Mouse (Mus musculus) kidney, adult 2 months (tissue): ENCODE data around the gene Olfr599. TPM values are rescaled to one million over a fixed set of nuclear protein-coding genes. Genes with fewer than 3 reads are reported as not detected.
"Not testable (repeated sequence)": the region's sequence is repeated elsewhere in the genome, so short reads cannot be mapped to it uniquely, and the experiment has no call there.

Experiments
- DNase-seq: peaks from one replicate; pipeline ENCODE4 v3.0.0; 2021
- H3K27ac ChIP-seq: fragments of 200-500 bp; 2 replicates; pipeline ENCODE4 v1.5.1; 2012; ENCODE audit warnings: low read depth, low read length, control low read depth, inconsistent platforms; ENCODE audit not compliant: insufficient read depth
- H3K27me3 ChIP-seq: fragments of 200-500 bp; replicated peaks from 2 replicates; pipeline ENCODE4 v1.6.1; 2012; ENCODE audit warnings: mild to moderate bottlenecking, moderate library complexity, low read length, inconsistent platforms; ENCODE audit not compliant: control insufficient read depth, insufficient read depth
- H3K36me3 ChIP-seq: fragments of 200-500 bp; 2 replicates; pipeline ENCODE4 v1.6.1; 2012; ENCODE audit warnings: mild to moderate bottlenecking, moderate library complexity, low read length, inconsistent platforms; ENCODE audit not compliant: control insufficient read depth, insufficient read depth
- H3K4me1 ChIP-seq: fragments of 200-500 bp; 2 replicates; pipeline ENCODE4 v1.6.1; 2011; ENCODE audit warnings: low read length; ENCODE audit not compliant: control insufficient read depth, insufficient read depth
- H3K4me3 ChIP-seq: fragments of 200-500 bp; 2 replicates; pipeline ENCODE4 v1.5.1; 2011; ENCODE audit warnings: mild to moderate bottlenecking, low read depth, low read length, control low read depth; ENCODE audit not compliant: insufficient read depth
- CTCF ChIP-seq: fragments of 200-500 bp; conservative IDR thresholded peaks from 2 replicates; pipeline ENCODE4 v1.5.1; 2011; ENCODE audit warnings: low read depth, mild to moderate bottlenecking, control low read depth, low read length, moderate library complexity, mixed read lengths; ENCODE audit not compliant: insufficient read depth, insufficient read length
- POLR2A ChIP-seq: fragments of 200-500 bp; IDR thresholded peaks from one replicate; pipeline ENCODE4 v1.6.1; 2011; ENCODE audit warnings: low read depth, low read length, control low read depth
- WGBS: fragments of 180-500 bp; shearing (Covaris S2); methylation state at CpG from one replicate; pipeline ENCODE4 v1.1.7; 2018; 5-methylcytosine and 5-hydroxymethylcytosine counted together
- polyA plus RNA-seq: library from polyadenylated mRNA; depleted of rRNA; stranded (reverse); fragments of >200 nt; gene quantifications from 2 replicates; pipeline ENCODE4 v1.2.3, GENCODE M21; 2012; rRNA removed

Gene Olfr599
- polyA plus RNA-seq: not detected in 2 replicates

DNA sequence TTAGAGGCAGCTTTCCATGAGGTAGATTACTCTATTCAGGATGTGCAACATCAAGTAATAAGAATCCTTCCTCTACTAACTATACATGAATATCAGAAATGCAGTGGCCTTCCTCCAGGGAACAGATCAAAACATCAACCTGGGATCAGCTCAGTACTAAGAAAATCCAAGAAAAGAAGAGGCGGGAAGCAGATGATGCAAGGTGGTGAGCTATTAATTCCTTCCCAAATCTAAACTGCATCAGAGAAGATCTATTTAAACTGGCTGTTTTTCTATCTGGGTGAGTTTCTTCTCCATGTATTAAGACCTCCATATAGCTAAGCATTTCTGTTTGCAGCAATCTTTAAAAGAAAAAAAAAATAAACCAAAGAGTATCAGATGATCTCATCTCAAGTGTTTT lies at the start of gene Olfr599:
Olfr599 (plus strand) TSS at position 301 of the 400 bp plus-strand sequence.
- H3K27me3 ChIP-seq: no peaks in the 10 kb centered on the region
- DNase-seq: no peak
- H3K4me3 ChIP-seq: no peak within 1 kb of the TSS
- 83% methylated on average over 1 of the region's 1 CpGs for WGBS
- TF ChIP-seq CTCF (no peak), POLR2A (no peak)
- H3K27ac ChIP-seq: no peak within 1 kb of the TSS
- no peaks in the 10 kb centered on the region for H3K36me3 ChIP-seq
- no peaks in the 10 kb centered on the region for H3K4me1 ChIP-seq

DNA sequence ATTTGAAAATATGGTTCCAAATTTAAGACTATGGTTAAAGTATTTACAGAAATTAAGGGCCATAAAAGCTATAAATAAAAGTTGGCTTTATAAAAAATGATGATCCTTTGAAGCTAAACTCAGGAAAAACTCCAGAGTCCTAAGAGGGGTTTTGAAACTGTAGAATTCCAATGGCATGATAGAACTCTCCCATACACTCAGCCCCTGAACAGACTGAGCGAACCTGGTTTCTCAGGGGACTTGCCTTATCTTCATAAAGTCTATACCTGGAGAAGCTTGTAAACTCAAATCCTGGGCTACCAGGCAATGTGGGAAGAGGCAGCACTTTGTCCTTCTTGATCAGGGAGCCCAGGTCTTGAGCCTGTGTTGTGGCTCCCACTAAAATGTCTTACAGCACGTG lies 30.4 kb upstream of the Olfr599 start, which contains the start of gene Olfr596:
Olfr596 (plus strand) TSS at position 301 of the 400 bp plus-strand sequence.
- H3K27ac ChIP-seq, H3K4me3 ChIP-seq, H3K36me3 ChIP-seq, DNase-seq, H3K4me1 ChIP-seq, H3K27me3 ChIP-seq: not testable (repeated sequence)
- 88% methylated on average over 2 of the region's 2 CpGs for WGBS

DNA sequence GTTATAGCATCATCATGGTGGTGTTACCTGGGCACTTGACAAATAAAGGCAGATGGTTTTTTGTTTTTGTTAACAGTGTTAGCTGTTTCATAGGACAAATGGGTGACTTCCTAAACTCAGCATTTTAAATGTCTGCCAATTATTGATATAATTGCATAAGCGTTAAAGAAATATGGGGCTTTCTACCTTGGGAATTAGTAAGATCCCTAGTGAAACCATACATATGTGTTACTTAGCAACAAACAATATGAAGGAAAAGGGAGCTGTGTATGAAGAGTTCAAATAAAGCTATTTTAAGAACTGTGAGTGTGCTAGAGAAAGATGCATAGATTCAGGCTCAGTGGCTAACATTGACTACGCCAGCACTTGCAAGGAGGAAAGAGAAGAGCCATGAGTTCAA lies 19.7 kb upstream of the Olfr599 start, which contains the start of gene Olfr597:
Olfr597 (plus strand) TSS at position 301 of the 400 bp plus-strand sequence.
- not testable (repeated sequence) for H3K36me3 ChIP-seq, DNase-seq, H3K4me1 ChIP-seq, H3K4me3 ChIP-seq, H3K27me3 ChIP-seq, H3K27ac ChIP-seq
- WGBS: 90% methylated on average over 2 of the region's 2 CpGs

DNA sequence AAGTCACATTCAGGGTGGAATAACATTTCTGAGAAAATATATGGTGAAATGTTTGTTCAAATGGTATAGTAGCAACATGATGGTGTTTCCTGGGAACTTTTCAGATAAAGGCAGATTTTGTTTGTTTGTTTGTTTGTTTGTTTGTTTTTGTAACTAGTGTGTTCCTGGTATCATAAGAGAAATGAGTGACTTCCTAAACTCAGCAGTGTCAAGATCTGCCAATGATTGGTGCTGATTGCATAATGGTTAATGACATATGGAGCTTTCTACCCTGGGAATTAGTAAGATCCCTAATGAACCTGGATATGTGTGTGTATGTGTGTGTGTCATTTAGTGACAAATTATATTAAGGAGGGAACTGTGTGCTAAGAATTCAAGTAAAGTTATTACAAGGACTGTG lies 12.4 kb upstream of the Olfr599 start, which contains the start of gene Olfr598:
Olfr598 (plus strand) TSS at position 301 of the 400 bp plus-strand sequence.
- no peak for TF ChIP-seq CTCF
- DNase-seq: no peak
- H3K36me3 ChIP-seq: no peaks in the 10 kb centered on the region
- no peak within 1 kb of the TSS for H3K4me3 ChIP-seq
- H3K27ac ChIP-seq: no peak within 1 kb of the TSS
- H3K27me3 ChIP-seq: no peaks in the 10 kb centered on the region
- no peaks in the 10 kb centered on the region for H3K4me1 ChIP-seq

DNA sequence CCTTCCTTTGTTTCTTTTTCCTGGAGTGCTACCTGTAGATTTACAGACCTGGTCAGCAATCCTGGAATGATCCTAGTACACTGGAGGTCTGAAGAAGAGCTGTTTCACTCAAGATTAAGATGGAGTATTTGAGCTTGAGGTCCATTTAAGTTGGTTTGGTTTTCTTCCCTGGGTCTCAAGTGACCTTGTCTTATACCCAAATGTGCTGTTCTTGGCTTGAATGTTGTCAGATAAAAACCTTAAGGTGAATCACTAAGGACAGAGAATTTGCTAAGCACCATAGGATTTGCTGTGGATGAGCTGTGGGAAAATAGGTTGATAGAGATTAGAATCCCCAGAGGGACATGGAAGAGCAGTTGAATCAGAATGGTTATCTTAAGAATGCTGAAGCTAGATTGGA lies 13.9 kb downstream of the Olfr599 start, which contains the start of gene Olfr600:
Olfr600 (minus strand) TSS at position 101 of the 400 bp plus-strand sequence.
- Histone ChIP-seq H3K4me3 (no peak within 1 kb of the TSS), H3K27ac (no peak within 1 kb of the TSS), H3K4me1 (no peaks in the 10 kb centered on the region), H3K27me3 (no peaks in the 10 kb centered on the region), H3K36me3 (no peaks in the 10 kb centered on the region)
- DNase-seq: no peak
- TF ChIP-seq POLR2A: no peak
- TF ChIP-seq CTCF: no peak

DNA sequence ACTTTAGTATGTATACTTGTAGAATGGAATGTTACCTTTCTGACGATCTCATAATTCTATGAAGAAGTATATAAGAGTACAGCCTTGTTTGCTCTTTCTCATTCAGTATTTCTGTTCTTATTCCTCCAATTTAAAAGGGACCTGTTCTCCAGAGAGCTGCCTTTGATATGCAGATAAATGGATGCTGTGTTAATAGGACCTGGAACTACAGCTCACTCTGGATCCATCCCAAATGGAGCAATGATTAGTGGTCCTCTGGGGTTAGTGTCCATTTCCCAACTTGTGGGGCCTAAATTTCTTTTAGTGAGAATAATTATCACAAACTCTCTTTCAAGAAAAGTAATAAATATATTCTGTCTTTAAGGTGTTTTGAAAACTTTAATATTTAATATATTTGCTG lies 26.8 kb downstream of the Olfr599 start, which contains the start of gene Olfr601:
Olfr601 (minus strand) TSS at position 101 of the 400 bp plus-strand sequence.
- no peak for DNase-seq
- Histone ChIP-seq H3K4me1 (no peaks in the 10 kb centered on the region), H3K27me3 (no peaks in the 10 kb centered on the region), H3K4me3 (no peak within 1 kb of the TSS), H3K27ac (no peak within 1 kb of the TSS), H3K36me3 (no peaks in the 10 kb centered on the region)
- TF ChIP-seq CTCF (no peak), POLR2A (no peak)
- 98% methylated on average over 1 of the region's 1 CpGs for WGBS

DNA sequence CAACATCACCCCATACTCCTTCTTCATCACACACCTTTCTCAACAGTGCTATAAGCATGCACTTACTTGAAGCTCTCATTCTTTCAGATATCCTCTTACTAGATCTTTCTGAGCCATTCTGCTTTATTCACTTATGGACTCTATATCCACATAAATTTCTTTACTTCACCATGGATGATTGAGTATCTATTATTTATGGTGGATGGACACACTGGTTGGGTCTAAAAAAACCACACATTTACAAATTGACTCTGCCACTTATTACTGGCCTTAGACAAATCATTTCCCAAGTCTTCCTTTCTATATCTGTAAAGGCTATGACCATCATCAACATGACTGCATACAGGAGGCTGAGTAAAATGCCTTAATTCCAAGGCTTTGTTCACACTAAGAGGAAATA lies 50.4 kb downstream of the Olfr599 start, which contains the start of gene Olfr603:
Olfr603 (minus strand) TSS at position 101 of the 400 bp plus-strand sequence.
- no peak for DNase-seq
- H3K27me3 ChIP-seq: no peaks in the 10 kb centered on the region
- H3K4me1 ChIP-seq: no peaks in the 10 kb centered on the region
- TF ChIP-seq CTCF (no peak), POLR2A (no peak)
- no peak within 1 kb of the TSS for H3K27ac ChIP-seq
- no peaks in the 10 kb centered on the region for H3K36me3 ChIP-seq
- no peak within 1 kb of the TSS for H3K4me3 ChIP-seq

Other genes with a start within 250 kb of the Olfr599 start
- gene Olfr585, start 238.2 kb upstream of the Olfr599 start, polyA plus RNA-seq: not detected in 2 replicates
- gene Olfr586, start 210.3 kb upstream of the Olfr599 start, polyA plus RNA-seq: not detected in 2 replicates
- not detected in 2 replicates for gene Olfr588-ps1, start 195.0 kb upstream of the Olfr599 start, polyA plus RNA-seq
- not detected in 2 replicates for gene Olfr589, start 179.6 kb upstream of the Olfr599 start, polyA plus RNA-seq
- not detected in 2 replicates for gene Olfr591, start 157.6 kb upstream of the Olfr599 start, polyA plus RNA-seq
- not detected in 2 replicates for gene Olfr592, start 151.1 kb upstream of the Olfr599 start, polyA plus RNA-seq
- gene Olfr593, start 124.1 kb upstream of the Olfr599 start, polyA plus RNA-seq: not detected in 2 replicates
- not detected in 2 replicates for gene Olfr594, start 118.9 kb upstream of the Olfr599 start, polyA plus RNA-seq
- gene Usp17ld, start 83.4 kb upstream of the Olfr599 start, polyA plus RNA-seq: not detected in 2 replicates
- not detected in 2 replicates for gene Olfr596, start 30.3 kb upstream of the Olfr599 start, polyA plus RNA-seq
- not detected in 2 replicates for gene Olfr597, start 19.6 kb upstream of the Olfr599 start, polyA plus RNA-seq
- not detected in 2 replicates for gene Olfr598, start 12.3 kb upstream of the Olfr599 start, polyA plus RNA-seq
- gene Olfr600, start 13.8 kb downstream of the Olfr599 start, polyA plus RNA-seq: not detected in 2 replicates
- gene Olfr601, start 26.7 kb downstream of the Olfr599 start, polyA plus RNA-seq: not detected in 2 replicates
- gene Olfr603, start 50.3 kb downstream of the Olfr599 start, polyA plus RNA-seq: not detected in 2 replicates
- not detected in 2 replicates for gene Usp17lc, start 79.2 kb downstream of the Olfr599 start, polyA plus RNA-seq
- gene Olfr605, start 109.5 kb downstream of the Olfr599 start, polyA plus RNA-seq: not detected in 2 replicates
- gene Olfr606, start 113.1 kb downstream of the Olfr599 start, polyA plus RNA-seq: not detected in 2 replicates
- gene Olfr607, start 128.2 kb downstream of the Olfr599 start, polyA plus RNA-seq: not detected in 2 replicates
- not detected in 2 replicates for gene Olfr608, start 134.0 kb downstream of the Olfr599 start, polyA plus RNA-seq
- gene Olfr609, start 162.1 kb downstream of the Olfr599 start, polyA plus RNA-seq: not detected in 2 replicates
- not detected in 2 replicates for gene Olfr610, start 176.2 kb downstream of the Olfr599 start, polyA plus RNA-seq
- gene Olfr611, start 184.9 kb downstream of the Olfr599 start, polyA plus RNA-seq: not detected in 2 replicates
- not detected in 2 replicates for gene Olfr612, start 206.8 kb downstream of the Olfr599 start, polyA plus RNA-seq
- not detected in 2 replicates for gene Olfr613, start 212.2 kb downstream of the Olfr599 start, polyA plus RNA-seq
- not detected in 2 replicates for gene Olfr615, start 220.2 kb downstream of the Olfr599 start, polyA plus RNA-seq
- gene Olfr616, start 233.2 kb downstream of the Olfr599 start, polyA plus RNA-seq: not detected in 2 replicates
- not detected in 2 replicates for gene Olfr617, start 237.1 kb downstream of the Olfr599 start, polyA plus RNA-seq